Mouse (Mus musculus): ENCODE results near the gene Dcst2.

The Dcst2 gene

DNA sequence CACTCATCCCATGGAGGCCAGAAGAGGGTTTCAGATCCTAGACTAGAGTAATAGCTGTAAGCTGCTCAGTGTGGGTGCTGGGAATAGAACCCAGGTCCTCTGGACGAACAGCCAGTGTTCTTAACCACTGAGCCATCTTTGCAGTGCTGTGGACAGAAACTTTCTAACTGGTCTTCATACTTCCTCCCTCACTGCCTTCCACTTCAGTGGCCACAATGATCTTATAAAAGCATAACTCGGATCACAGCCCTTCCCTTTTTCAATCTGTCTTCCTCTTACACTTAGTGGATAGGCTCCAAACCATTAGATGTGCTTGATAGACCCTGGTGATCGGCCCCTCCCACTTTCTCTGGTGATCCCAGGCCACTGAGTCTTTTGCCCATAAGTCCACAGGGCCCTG, 1.5 kb upstream of the Dcst2 start:
- in situ Hi-C loops (cut with MboI, MseI), result no loop called here

DNA sequence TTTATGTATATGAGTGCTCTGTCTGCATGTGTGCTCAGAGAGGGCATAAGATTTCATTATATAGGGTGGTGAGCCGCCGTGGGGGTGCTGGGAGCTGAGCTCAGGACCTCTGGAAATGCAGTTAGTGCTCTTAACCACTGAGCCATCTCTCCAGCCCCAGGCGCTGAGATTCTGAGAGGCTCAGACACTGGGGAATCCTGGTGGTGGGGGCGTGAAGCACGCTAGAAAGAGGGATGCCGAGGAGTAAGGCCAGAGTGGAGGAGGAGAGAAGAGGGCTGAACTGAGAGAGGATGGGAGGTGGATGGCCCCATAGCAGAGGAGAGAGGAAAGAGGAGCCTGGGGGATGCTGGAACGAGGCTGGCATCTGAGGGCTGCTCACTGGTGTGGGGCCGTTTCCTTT, 2.9 kb downstream of the Dcst2 start:
- in situ Hi-C loops (cut with MboI, MseI), result no loop called here

GRCm38 (mm10) chr3:89365153-89365485, 3.3 kb downstream of the Dcst2 start, which contains the start of gene Dcst1:
Gene Dcst1, minus strand, starts transcription at chr3:89365253.
- in situ Hi-C loops (cut with MboI, MseI), result no loop called here

DNA sequence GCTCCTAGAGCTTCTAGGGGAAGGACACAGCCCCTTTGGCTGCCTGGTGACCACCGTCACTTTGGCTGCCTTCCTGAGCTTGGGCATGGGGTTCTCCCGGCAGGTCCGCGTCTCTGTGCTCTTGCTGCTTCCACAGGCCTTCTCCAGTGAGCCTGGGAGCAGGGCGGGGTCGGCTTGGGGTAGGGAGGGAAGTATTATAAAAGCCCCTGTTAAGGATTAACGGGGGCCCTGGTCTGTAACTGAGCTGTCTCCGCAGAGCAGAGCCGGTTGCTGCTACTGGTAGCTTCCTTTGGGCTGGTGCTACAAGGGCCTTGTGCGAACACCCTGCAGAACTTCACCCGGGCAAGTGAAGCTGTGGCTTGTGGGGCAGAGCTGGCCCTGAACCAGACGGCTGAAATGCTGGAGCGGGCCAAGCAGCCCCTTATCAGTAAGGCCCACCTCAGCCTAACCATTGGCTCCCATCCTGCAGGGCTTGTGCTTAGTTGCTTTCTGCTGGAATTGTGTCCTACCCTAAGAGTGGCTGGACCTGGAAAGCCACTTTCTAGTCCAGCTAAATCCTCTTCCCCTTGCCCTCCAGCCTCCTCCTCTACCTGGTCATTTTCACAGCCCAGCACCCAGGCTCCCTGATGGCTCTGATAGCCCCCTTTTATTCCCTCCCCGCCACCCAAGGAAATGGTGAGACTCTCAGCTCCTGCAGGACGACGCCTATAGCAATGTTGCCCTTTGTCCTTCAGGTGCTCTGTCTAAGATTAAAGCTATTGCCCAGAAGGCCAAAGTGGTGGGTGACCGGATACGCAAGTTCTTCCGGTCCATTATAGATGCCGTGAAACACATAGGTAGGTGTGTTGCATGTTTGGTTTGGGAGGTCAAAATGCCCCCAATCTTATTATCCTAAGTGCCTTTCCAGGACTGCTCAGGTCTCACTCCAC, 4.0 kb downstream of the Dcst2 start:
- in situ Hi-C loops (cut with MboI, MseI), result no loop called here

DNA sequence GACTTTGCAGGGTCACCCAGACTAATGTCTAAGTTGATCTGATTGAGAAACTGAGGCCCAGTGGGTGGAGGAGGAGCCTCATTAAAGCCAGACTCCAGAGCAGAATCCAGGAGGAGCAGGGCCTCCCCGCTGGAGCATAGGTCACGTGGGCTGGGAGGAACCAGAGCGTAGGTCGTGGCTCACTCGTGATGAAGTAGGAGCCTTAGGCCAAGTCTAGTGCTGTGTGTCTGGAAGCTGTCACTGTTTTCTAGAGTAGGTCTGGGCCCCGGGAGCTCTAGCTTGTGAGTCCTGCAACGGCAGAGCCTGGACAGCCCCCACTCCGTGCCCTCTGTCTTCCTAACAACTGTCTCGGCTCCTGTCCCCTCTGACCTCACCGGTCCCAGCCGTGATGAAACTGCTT, 5.6 kb downstream of the Dcst2 start:
- in situ Hi-C loops (cut with MboI, MseI), result no loop called here

DNA sequence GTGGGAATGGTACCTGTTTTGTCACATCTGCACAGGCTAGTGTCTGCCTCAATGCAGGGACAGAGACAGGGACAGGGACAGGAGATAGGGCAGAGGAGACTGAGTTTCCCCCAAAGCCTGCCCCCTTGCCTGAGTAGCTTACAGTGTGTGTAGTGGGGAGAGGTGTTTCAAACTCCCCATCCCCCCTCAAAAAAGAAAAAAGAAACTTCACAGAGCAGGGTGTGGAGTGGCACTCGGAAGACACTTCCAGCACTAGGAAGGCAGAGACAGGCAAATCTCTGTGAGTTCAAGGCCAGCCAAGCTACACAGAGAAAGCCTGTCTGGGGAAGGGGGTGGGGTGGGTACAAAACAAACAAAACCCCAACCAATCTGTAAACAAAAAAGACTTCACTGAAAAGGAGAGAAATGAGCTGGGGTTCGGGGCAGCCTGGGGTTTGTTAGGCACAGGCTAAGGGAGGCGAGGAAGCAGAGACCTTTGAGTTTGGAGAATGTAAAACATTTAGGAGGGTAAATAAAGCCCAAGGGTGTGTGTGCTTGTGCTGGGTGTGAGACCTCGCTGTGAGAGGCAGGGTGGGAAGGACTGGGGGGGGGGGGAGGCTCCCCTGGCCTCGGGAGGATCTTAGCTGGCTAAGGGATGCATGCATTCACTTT, 11.9 kb downstream of the Dcst2 start:
- in situ Hi-C loops (cut with MboI, MseI), result no loop called here

DNA sequence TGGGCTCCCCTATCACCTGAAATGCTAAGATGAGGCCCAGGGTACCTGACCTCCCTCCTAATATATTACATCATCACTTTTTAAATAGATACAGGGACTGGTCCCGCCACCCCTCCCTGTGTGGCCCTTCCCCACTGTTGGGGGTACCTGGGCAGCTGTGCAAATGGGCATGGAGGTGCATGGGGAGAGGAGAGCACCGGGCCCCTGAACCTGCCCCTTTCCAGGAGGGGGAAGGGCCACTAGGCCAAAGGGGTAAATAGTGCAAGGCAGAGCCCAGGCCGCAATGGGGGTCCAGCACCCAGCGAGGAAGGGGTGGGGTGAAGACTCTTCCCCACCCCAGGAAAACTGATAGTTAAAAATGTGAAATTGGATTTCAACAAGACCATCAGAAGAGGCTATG, 16.1 kb downstream of the Dcst2 start:
- in situ Hi-C loops (cut with MboI, MseI), result no loop called here

- in situ Hi-C loops (cut with MboI, MseI), result no loop called here
Observed at GRCm38 (mm10) chr3:89378394-89379067, 16.8 kb downstream of the Dcst2 start.

- in situ Hi-C loops (cut with MboI, MseI), result no loop called here
Observed at GRCm38 (mm10) chr3:89379388-89380131, 17.8 kb downstream of the Dcst2 start.

GRCm38 (mm10) chr3:89380291-89380690, 18.5 kb downstream of the Dcst2 start:
- in situ Hi-C loops (cut with MboI, MseI), result no loop called here

DNA sequence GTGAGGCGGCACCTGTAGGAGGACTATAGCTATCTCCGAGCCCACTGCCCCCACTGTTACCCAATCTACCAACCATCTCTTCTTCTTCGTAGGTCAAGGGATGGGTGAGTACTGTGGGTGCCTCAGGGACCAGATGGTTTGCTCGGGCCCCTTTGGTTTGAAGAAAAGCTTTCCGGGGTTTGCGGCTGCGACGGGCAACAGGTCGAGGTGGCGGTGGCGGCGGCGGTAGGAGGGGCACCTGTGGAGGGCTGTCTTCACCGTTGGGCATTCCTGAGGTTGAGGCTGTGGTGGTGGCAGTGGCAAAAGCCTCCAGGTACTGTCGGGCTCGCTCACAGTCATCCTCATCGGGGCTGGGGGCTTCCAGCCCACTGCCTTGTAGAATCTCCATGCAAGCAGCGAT, 18.9 kb downstream of the Dcst2 start:
- in situ Hi-C loops (cut with MboI, MseI), result no loop called here

DNA sequence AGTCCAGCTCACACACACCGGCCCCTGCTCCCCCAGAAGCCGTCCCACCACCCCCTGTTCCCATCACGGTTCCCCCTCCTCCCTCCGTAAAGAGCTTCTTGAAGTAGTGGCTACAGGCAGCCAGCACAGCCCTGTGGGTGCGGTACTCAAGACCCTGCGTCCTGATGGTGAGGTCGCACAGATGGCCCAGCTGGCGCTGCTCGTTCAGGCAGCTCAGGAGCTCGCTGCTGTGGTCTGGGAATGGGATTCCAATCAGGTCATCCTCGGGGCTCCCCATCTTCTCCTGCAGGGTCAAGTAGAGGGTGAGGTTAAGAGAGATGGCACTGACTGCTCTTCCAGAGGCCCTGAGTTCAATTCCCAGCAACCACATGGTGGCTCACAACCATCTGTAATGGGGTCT, 19.5 kb downstream of the Dcst2 start:
- in situ Hi-C loops (cut with MboI, MseI), result no loop called here

DNA sequence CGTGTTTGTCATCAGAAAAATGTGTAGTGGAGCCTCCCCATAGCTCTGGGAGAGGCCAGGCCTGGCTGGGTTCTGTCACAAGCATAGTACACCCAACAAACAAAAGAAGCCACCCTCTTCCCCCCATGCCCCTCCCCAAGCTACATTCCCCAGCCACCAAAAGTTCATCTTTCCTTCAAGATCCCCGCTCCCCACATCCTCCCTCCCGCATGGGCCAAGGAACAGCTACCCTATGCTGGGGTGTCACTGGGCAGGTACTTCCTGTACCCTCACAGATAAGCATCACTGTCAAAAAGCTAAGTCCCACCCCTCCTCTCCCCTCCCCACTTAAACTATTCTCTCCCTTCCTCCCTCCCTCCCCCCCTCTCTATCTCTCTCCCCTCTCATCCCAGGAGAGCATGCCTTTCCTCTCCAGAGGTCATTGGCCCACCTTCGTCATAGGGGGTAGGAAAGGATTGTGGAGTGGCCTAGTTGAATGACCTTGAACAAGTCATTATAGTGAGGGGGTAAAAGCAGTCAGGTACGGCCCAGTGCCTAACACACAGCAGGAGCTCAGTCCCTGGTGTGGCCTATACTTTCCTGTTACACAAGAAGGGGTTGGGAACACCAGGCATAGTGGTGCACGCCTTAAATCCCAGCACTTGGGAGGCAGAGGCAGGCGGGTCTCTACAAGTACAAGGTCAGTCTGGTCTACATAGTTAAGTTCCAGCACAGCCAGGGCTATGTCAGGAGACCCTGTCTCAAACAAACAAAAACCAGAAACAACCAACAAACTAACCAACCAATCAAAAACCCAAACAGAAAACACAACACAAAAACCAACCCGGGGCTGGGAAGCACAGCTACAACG, 20.5 kb downstream of the Dcst2 start:
- in situ Hi-C loops (cut with MboI, MseI), result no loop called here

- in situ Hi-C loops (cut with MboI, MseI), result no loop called here
Observed at GRCm38 (mm10) chr3:89382950-89383349, 21.2 kb downstream of the Dcst2 start.

DNA sequence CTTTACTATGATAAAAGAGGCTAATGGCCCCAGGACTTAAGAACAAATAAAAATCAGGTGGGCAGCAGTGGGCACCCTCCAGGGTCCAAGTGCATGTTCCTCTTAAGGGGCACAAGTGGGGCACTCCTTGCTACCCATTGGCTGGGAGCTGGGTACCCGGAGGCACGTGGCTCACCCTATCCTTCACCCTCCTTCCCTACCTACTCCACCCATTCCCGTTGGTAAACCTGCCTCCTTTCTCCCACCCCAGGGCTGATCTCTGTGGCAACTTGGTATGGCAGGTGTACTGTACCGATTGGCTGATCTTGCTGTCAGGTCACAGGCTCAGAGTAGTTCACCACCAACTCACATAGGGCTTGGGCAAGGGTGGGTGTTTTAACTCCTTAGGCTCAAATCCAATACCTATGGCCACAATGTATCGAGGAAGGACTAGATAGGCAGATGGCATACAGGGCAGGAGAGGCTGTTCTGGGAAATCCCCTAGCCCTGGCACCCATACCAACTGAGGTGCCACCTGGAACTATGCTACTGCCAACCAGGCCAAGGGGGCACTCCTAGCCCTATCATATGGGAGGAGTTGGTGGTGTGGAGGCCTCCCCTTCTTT, 22.0 kb downstream of the Dcst2 start:
- in situ Hi-C loops (cut with MboI, MseI), result no loop called here

DNA sequence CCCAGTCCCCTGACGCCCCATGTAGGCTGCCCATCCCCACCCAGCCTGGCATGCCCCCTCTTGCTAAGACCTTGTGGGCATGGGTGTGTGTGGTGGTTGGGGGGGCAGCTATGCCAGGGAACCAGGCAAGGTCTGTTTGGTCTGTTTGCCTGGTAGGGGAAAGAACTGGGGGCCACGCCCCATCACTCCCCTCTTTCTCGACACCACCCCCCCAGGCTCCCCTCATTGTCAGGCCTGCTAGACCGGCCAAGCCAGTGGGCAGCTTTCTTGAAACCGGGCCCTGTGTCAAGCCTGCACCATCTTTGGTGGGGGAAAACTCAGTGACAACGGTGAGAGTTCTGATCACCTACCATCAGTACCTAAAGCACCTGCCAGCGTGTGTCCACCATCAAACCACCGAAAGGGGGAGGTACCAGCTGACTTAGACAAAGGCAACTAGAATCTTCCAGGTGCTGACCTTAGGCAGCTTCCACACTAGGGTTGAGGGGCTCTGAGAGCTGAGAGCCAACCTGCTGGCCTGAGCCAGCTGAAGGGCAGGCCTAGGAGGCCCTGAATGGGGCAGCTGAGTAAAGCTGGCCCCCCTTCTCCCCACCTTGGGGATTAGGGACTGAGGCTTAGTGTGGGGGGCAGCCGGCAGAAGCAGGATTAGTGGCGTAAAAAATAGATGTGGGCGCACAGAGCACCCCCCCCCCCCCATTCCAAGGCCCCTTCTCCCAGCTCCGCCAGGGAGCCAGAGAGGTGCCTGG, 22.7 kb downstream of the Dcst2 start:
- in situ Hi-C loops (cut with MboI, MseI), result no loop called here

DNA sequence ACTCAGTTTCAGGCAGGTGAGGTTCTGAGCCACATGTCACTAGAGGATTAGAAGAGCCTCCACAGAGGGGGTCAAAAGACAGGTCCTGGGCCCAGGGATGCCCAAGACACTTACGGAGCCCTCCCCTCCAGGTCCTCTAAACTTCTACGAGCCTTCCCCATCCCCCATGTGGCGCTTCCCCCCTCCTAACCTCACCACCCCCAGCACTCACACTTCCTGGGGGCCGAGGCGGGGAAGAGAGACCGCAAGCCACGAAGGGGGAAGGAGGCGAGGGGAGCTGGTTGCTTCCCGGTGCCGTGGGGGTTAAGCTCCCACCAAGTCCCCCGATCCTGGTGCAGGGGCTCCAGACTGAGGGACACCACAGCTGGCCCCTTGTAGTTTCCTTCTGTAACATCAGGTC, 23.7 kb downstream of the Dcst2 start:
- in situ Hi-C loops (cut with MboI, MseI), result no loop called here

- in situ Hi-C loops (cut with MboI, MseI), result no loop called here
Observed at GRCm38 (mm10) chr3:89386438-89387420, 25.0 kb downstream of the Dcst2 start.

DNA sequence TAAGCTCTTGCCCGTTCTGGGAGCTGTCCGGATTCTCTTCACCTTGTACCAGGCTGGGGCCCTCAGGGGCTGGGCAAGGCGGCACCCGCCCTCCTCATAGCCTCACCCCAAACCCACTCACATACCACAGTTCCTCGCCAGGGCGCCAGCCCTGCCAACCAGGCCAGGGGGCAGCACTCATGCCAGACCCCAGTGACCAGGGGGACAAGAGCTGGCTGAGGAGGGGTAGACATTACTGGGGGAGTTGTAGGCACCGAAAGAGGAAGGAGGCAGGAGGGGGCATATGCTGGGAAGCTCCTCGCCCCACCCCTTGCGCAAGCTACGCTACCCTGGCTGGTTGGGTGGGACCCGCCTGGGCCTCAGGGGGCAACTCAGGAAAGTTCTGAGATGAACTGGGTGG, 25.9 kb downstream of the Dcst2 start:
- in situ Hi-C loops (cut with MboI, MseI), result no loop called here

Measured in regulatory T cell (primary cell).